Mouse (Mus musculus) kidney, embryonic 14.5 days (tissue): ENCODE measurements around the gene Dna2. TPM values are rescaled to one million over a fixed set of nuclear protein-coding genes. Genes with fewer than 3 reads are reported as not detected.
A peak's percentile ranks its signal among the peaks of the same experiment; 100 is the strongest.
"Not testable (repeated sequence)": the region's sequence is repeated elsewhere in the genome, so short reads cannot be mapped to it uniquely, and the experiment has no call there.

Source experiments
- ATAC-seq: fragments of 200-750 bp; cut with Nextera tagmentation; 2 replicates; pipeline ENCODE4 v1.8.0; 2017; ENCODE audit warnings: moderate number of reproducible peaks, mild to moderate bottlenecking, moderate TSS enrichment, moderate library complexity; ENCODE audit not compliant: low FRiP score, low TSS enrichment
- H3K27ac ChIP-seq: fragments of 300-500 bp; sonication (generic); 2 replicates; pipeline ENCODE4 v1.5.1; 2014; ENCODE audit warnings: low read depth, mild to moderate bottlenecking, low read length, moderate library complexity, mixed read lengths
- H3K27me3 ChIP-seq: fragments of 300-500 bp; sonication (generic); 2 replicates; pipeline ENCODE4 v1.6.1; 2014; ENCODE audit warnings: mild to moderate bottlenecking, low read length; ENCODE audit not compliant: control insufficient read depth, insufficient read depth
- H3K36me3 ChIP-seq: fragments of 300-500 bp; sonication (generic); 2 replicates; pipeline ENCODE4 v1.6.1; 2014; ENCODE audit warnings: low read length, mixed read lengths; ENCODE audit not compliant: control insufficient read depth, insufficient read depth
- H3K4me1 ChIP-seq: fragments of 300-500 bp; sonication (generic); 2 replicates; pipeline ENCODE4 v1.6.1; 2014; ENCODE audit warnings: low read length, mixed read lengths; ENCODE audit not compliant: control insufficient read depth, insufficient read depth
- H3K4me2 ChIP-seq: fragments of 300-500 bp; sonication (generic); replicated peaks from 2 replicates; pipeline ENCODE4 v1.6.1; 2014; ENCODE audit warnings: low read depth, mild to moderate bottlenecking, low read length
- H3K4me3 ChIP-seq: fragments of 300-500 bp; sonication (generic); 2 replicates; pipeline ENCODE4 v1.5.1; 2014; ENCODE audit warnings: mild to moderate bottlenecking, low read length
- H3K9ac ChIP-seq: fragments of 300-500 bp; sonication (generic); 2 replicates; pipeline ENCODE4 v1.6.1; 2014; ENCODE audit warnings: low read depth, mild to moderate bottlenecking, low read length, moderate library complexity
- H3K9me3 ChIP-seq: fragments of 300-500 bp; sonication (generic); 2 replicates; pipeline ENCODE4 v1.6.1; 2016; ENCODE audit warnings: low read length; ENCODE audit not compliant: control insufficient read depth
- WGBS: fragments of 180-500 bp; shearing (Covaris S2); extraction: QIAGEN DNeasy Blood & Tissue Kit; methylation state at CpG from one replicate; pipeline ENCODE4 v1.1.7; 2014; 5-methylcytosine and 5-hydroxymethylcytosine counted together
- polyA plus RNA-seq: library from polyadenylated mRNA; unstranded; fragments of >200 nt; fragmentation: Nextera tagmentation; extraction: Ambion mirVana; gene quantifications from 2 replicates; pipeline ENCODE4 v1.2.1, GENCODE M21; 2014

The Dna2 gene
- 20.5 and 27.2 TPM in 2 replicates for polyA plus RNA-seq

- no peaks in the 10 kb centered on the region for H3K27me3 ChIP-seq
- H3K4me1 ChIP-seq, result 0 out of 2 replicates have a peak, but pooled peaks cover 4% of the 10 kb centered on the region
- peak within 1 kb of the TSS; percentile 81 for H3K4me2 ChIP-seq
- peak within 1 kb of the TSS; percentile 90 for H3K27ac ChIP-seq
- peak within 1 kb of the TSS; percentile 68 for H3K4me3 ChIP-seq
- WGBS, result under 1% methylated on average over 61 of the region's 68 CpGs
- peak; percentile 94 for ATAC-seq
- H3K9ac ChIP-seq, result peak within 1 kb of the TSS; percentile 87
- no peaks in the 10 kb centered on the region for H3K9me3 ChIP-seq
- peaks cover 22% of the 10 kb centered on the region; the same call in 1 of the 2 replicates for H3K36me3 ChIP-seq
Measured at GRCm38 (mm10) chr10:62946738-62947471, at the start of gene Dna2. Gene Dna2, plus strand, starts transcription at chr10:62947026.

GRCm38 (mm10) chr10:62897437-62897836 lies 49.4 kb upstream of the Dna2 start:
- Histone ChIP-seq H3K27me3 (no peaks in the 10 kb centered on the region), H3K9ac (no peak overlapping the region), H3K4me1 (no peaks in the 10 kb centered on the region), H3K36me3 (no peaks in the 10 kb centered on the region), H3K4me3 (no peak overlapping the region), H3K9me3 (no peaks in the 10 kb centered on the region), H3K27ac (no peak overlapping the region), H3K4me2 (no peak overlapping the region)
- no peak for ATAC-seq
- WGBS, result over 99% methylated on average over 3 of the region's 3 CpGs

GRCm38 (mm10) chr10:62898061-62898460 lies 48.8 kb upstream of the Dna2 start:
- Histone ChIP-seq H3K36me3 (no peaks in the 10 kb centered on the region), H3K9me3 (no peaks in the 10 kb centered on the region), H3K27ac (no peak overlapping the region), H3K4me2 (no peak overlapping the region), H3K9ac (no peak overlapping the region), H3K4me3 (no peak overlapping the region), H3K27me3 (no peaks in the 10 kb centered on the region), H3K4me1 (no peaks in the 10 kb centered on the region)
- 85% methylated on average over 2 of the region's 2 CpGs for WGBS
- no peak for ATAC-seq

- ATAC-seq, result no peak
- Histone ChIP-seq H3K4me1 (no peaks in the 10 kb centered on the region), H3K27me3 (no peaks in the 10 kb centered on the region), H3K27ac (no peak overlapping the region), H3K36me3 (no peaks in the 10 kb centered on the region), H3K9ac (no peak overlapping the region), H3K4me2 (no peak overlapping the region), H3K9me3 (no peaks in the 10 kb centered on the region), H3K4me3 (no peak overlapping the region)
- 100% methylated on average over 4 of the region's 4 CpGs for WGBS
Measured at GRCm38 (mm10) chr10:62900144-62900543, 46.7 kb upstream of the Dna2 start.

DNA sequence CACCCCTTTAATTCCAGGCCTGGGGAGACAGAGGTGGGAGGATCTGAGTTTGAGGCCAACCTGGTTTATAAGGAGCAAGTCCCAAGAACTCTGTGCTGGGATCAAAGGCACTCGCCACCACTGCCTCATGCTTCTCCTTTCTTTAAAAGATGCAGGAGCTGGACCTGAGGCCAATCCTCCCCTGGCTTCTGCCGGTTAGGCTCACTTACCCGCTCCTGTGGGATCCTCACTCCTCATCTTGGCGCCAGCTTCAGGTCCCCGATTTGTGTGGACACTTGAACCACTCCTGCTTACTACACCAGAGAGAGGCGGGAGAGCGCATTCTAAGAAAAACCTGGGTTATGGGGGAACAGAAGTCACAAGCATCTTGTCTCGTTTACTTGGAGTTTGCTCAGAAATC lies 45.0 kb upstream of the Dna2 start:
- Histone ChIP-seq H3K4me2 (no peak overlapping the region), H3K27me3 (no peaks in the 10 kb centered on the region), H3K4me3 (no peak overlapping the region), H3K9ac (no peak overlapping the region), H3K4me1 (no peaks in the 10 kb centered on the region), H3K9me3 (no peaks in the 10 kb centered on the region), H3K27ac (no peak overlapping the region), H3K36me3 (no peaks in the 10 kb centered on the region)
- no peak for ATAC-seq
- 25% methylated on average over 8 of the region's 8 CpGs for WGBS

GRCm38 (mm10) chr10:62902829-62903228 lies 44.0 kb upstream of the Dna2 start:
- Histone ChIP-seq H3K9me3 (no peaks in the 10 kb centered on the region), H3K27ac (no peak overlapping the region), H3K4me3 (no peak overlapping the region), H3K27me3 (no peaks in the 10 kb centered on the region), H3K36me3 (no peaks in the 10 kb centered on the region), H3K4me2 (no peak overlapping the region), H3K9ac (no peak overlapping the region), H3K4me1 (no peaks in the 10 kb centered on the region)
- no peak for ATAC-seq
- WGBS, result 53% methylated on average over 1 of the region's 1 CpGs

GRCm38 (mm10) chr10:62906336-62906735 lies 40.5 kb upstream of the Dna2 start:
- H3K9ac ChIP-seq, result no peak overlapping the region
- no peak overlapping the region for H3K4me3 ChIP-seq
- H3K27me3 ChIP-seq, result no peaks in the 10 kb centered on the region
- H3K9me3 ChIP-seq, result no peaks in the 10 kb centered on the region
- WGBS, result 90% methylated on average over 7 of the region's 7 CpGs
- H3K4me1 ChIP-seq, result no peaks in the 10 kb centered on the region
- no peak overlapping the region for H3K4me2 ChIP-seq
- no peak for ATAC-seq
- no peak overlapping the region for H3K27ac ChIP-seq
- H3K36me3 ChIP-seq, result no peaks in the 10 kb centered on the region

DNA sequence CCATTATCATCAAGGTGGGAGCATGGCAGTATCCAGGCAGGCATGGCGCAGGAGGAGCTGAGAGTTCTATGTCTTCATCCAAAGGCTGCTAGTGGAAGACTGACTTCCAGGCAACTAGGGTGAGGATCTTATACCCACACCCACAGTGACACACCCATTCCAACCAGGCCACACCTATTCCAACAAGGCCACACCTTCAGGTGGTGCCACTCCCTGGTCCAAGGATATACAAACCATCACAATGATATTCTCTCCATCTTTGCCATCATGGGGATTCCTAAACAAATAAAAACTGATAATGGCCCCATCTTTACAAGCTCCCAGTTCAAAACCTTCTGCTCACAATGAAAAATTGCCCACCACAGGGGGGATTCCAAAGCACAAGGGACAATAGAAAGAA lies 37.9 kb upstream of the Dna2 start, which contains the start of gene Tet1:
Tet1 (minus strand) TSS at position 101 of the 400 bp plus-strand sequence.
- ATAC-seq, result not testable (repeated sequence)

DNA sequence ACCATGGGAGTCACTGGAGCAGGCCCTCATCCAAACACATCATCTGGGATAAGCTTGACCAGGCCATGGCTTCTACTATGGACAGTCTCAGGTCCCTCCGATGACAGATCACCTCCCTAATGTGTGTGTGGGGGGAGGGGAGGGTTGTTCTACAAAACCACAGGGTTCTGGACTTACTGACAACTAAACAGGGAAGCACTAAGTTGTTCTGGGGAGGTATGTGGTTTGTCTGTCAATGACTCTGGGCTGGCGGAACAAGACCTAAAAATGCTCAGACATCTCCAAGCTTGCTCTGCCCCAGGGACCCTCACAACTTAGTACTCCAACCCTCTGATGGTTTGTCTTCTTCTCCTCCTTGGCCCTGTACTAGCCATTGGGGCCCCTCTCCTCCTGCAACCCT lies 35.7 kb upstream of the Dna2 start:
- WGBS, result 82% methylated on average over 2 of the region's 2 CpGs
- no peak for ATAC-seq
- no peaks in the 10 kb centered on the region for H3K27me3 ChIP-seq

More for the DNA sequence above, 37.9 kb upstream of the Dna2 start, which contains the start of gene Tet1:
- H3K4me2 ChIP-seq, H3K9ac ChIP-seq, H3K4me3 ChIP-seq, H3K27ac ChIP-seq, H3K36me3 ChIP-seq, H3K4me1 ChIP-seq, H3K27me3 ChIP-seq, H3K9me3 ChIP-seq: not testable (repeated sequence)
- no CpG with 5 or more reads among the region's 1 CpGs for WGBS

More for the DNA sequence above, 35.7 kb upstream of the Dna2 start:
- Histone ChIP-seq H3K9me3 (no peaks in the 10 kb centered on the region), H3K9ac (no peak overlapping the region), H3K27ac (no peak overlapping the region), H3K4me1 (no peaks in the 10 kb centered on the region), H3K4me2 (no peak overlapping the region), H3K36me3 (no peaks in the 10 kb centered on the region), H3K4me3 (no peak overlapping the region)
